Mouse (Mus musculus) cerebellum, postnatal 4 days (tissue): Measurements from ENCODE around the gene Dera.
A peak's percentile ranks its signal among the peaks of the same experiment; 100 is the strongest.

ENCODE experiments used
- DNase-seq, 2 experiments: peaks; one replicate each; pipeline ENCODE4 v3.0.0; 2022; ENCODE audit warnings: low spot score in 2 of 2, mixed read lengths in 1 of 2

Gene Dera

GRCm38 (mm10) chr6:137756310-137756709, 2.0 kb downstream of the Dera start:
- no peak for DNase-seq

GRCm38 (mm10) chr6:137757891-137758290, 3.5 kb downstream of the Dera start:
- DNase-seq: no peak

GRCm38 (mm10) chr6:137759681-137760080, 5.3 kb downstream of the Dera start:
- DNase-seq: no peak

- no peak for DNase-seq
These were observed 6.6 kb downstream of the Dera start for GRCm38 (mm10) chr6:137760966-137761365.

GRCm38 (mm10) chr6:137764572-137765210, 10.3 kb downstream of the Dera start:
- DNase-seq: no peak

- no peak for DNase-seq
These were observed 11.8 kb downstream of the Dera start for GRCm38 (mm10) chr6:137766177-137766576.

- DNase-seq: no peak
These were observed 17.4 kb downstream of the Dera start for GRCm38 (mm10) chr6:137771621-137772250.

- DNase-seq: no peak
These were observed 18.7 kb downstream of the Dera start for GRCm38 (mm10) chr6:137772918-137773636.

- DNase-seq: no peak
These were observed 19.3 kb downstream of the Dera start for GRCm38 (mm10) chr6:137773637-137774028.

- DNase-seq: no peak
These were observed 19.8 kb downstream of the Dera start for GRCm38 (mm10) chr6:137774166-137774565.

GRCm38 (mm10) chr6:137775159-137775558, 20.8 kb downstream of the Dera start:
- DNase-seq: no peak

- no peak for DNase-seq
These were observed 22.6 kb downstream of the Dera start for GRCm38 (mm10) chr6:137776981-137777380.

GRCm38 (mm10) chr6:137783899-137784637, 29.7 kb downstream of the Dera start:
- no peak for DNase-seq

GRCm38 (mm10) chr6:137788976-137789590, 34.7 kb downstream of the Dera start:
- no peak for DNase-seq

- no peak for DNase-seq
These were observed 35.3 kb downstream of the Dera start for GRCm38 (mm10) chr6:137789658-137790057.

- DNase-seq: no peak
These were observed 41.1 kb downstream of the Dera start for GRCm38 (mm10) chr6:137795494-137795893.

- DNase-seq: peak in 1 of 2 experiments; percentile 19
These were observed 42.5 kb downstream of the Dera start for GRCm38 (mm10) chr6:137796596-137797567.

- DNase-seq: no peak
These were observed 44.9 kb downstream of the Dera start for GRCm38 (mm10) chr6:137799253-137799652.

- DNase-seq: no peak
These were observed 49.2 kb downstream of the Dera start for GRCm38 (mm10) chr6:137803456-137804005.

- DNase-seq: no peak
These were observed 49.8 kb downstream of the Dera start for GRCm38 (mm10) chr6:137804121-137804520.
